Mouse (Mus musculus) heart, embryonic 14.5 days (tissue): Measurements from ENCODE around the gene Sv2c. TPM values are rescaled to one million over a fixed set of nuclear protein-coding genes. Genes with fewer than 3 reads are reported as not detected.

ENCODE experiments used
- ATAC-seq: fragments of 200-750 bp; cut with Nextera tagmentation; 2 replicates; pipeline ENCODE4 v1.8.0; 2017; ENCODE audit warnings: low read depth, moderate TSS enrichment; ENCODE audit not compliant: insufficient number of reproducible peaks, insufficient read depth, low FRiP score
- H3K27ac ChIP-seq, 2 experiments: fragments of 200-500 bp in 1 of 2; fragments of 300-500 bp in 1 of 2; sonication (generic) in 1 of 2; replicated peaks in 1 of 2; 2 replicates each; pipeline ENCODE4 v1.5.1; 2012 to 2014; ENCODE audit warnings: low read depth in 2 of 2, low read length in 2 of 2, control low read depth in 1 of 2, mild to moderate bottlenecking in 1 of 2, mixed read lengths in 1 of 2; ENCODE audit not compliant: control insufficient read depth in 1 of 2, insufficient read depth in 1 of 2
- H3K27me3 ChIP-seq: fragments of 300-500 bp; sonication (generic); 2 replicates; pipeline ENCODE4 v1.6.1; 2014; ENCODE audit warnings: mild to moderate bottlenecking, low read length, control low read depth; ENCODE audit not compliant: control insufficient read depth, insufficient read depth
- H3K36me3 ChIP-seq: fragments of 300-500 bp; sonication (generic); 2 replicates; pipeline ENCODE4 v1.6.1; 2014; ENCODE audit warnings: mild to moderate bottlenecking, control low read depth, low read length, mixed read lengths; ENCODE audit not compliant: control insufficient read depth, insufficient read depth
- H3K4me1 ChIP-seq, 2 experiments: fragments of 200-500 bp in 1 of 2; fragments of 300-500 bp in 1 of 2; sonication (generic) in 1 of 2; 2 replicates each; pipeline ENCODE4 v1.6.1; 2012 to 2014; ENCODE audit warnings: low read length in 2 of 2, control low read depth in 1 of 2, mixed read lengths in 1 of 2; ENCODE audit not compliant: control insufficient read depth in 2 of 2, insufficient read depth in 2 of 2
- H3K4me2 ChIP-seq: fragments of 300-500 bp; sonication (generic); 2 replicates; pipeline ENCODE4 v1.6.1; 2014; ENCODE audit warnings: mild to moderate bottlenecking, low read length
- H3K4me3 ChIP-seq, 2 experiments: fragments of 200-500 bp in 1 of 2; fragments of 300-500 bp in 1 of 2; sonication (generic) in 1 of 2; 2 replicates each; pipeline ENCODE4 v1.5.1; 2012 to 2014; ENCODE audit warnings: low read length in 2 of 2, mild to moderate bottlenecking in 2 of 2, control low read depth in 1 of 2, low read depth in 1 of 2, moderate library complexity in 1 of 2; ENCODE audit not compliant: control insufficient read depth in 1 of 2, insufficient read depth in 1 of 2
- H3K9ac ChIP-seq: fragments of 300-500 bp; sonication (generic); 2 replicates; pipeline ENCODE4 v1.6.1; 2014; ENCODE audit warnings: mild to moderate bottlenecking, low read length
- H3K9me3 ChIP-seq: fragments of 300-500 bp; sonication (generic); 2 replicates; pipeline ENCODE4 v1.6.1; 2016; ENCODE audit warnings: low read length, control low read depth; ENCODE audit not compliant: control insufficient read depth
- WGBS: fragments of 180-500 bp; shearing (Covaris S2); extraction: QIAGEN DNeasy Blood & Tissue Kit; methylation state at CpG from one replicate; pipeline ENCODE4 v1.1.7; 2014; 5-methylcytosine and 5-hydroxymethylcytosine counted together
- polyA plus RNA-seq: library from polyadenylated mRNA; unstranded; fragments of >200 nt; fragmentation: Nextera tagmentation; extraction: Ambion mirVana; gene quantifications from 2 replicates; pipeline ENCODE4 v1.2.1, GENCODE M21; 2014

Gene Sv2c
- polyA plus RNA-seq, 1 experiment from 2014 or later, result 1.4 TPM

DNA sequence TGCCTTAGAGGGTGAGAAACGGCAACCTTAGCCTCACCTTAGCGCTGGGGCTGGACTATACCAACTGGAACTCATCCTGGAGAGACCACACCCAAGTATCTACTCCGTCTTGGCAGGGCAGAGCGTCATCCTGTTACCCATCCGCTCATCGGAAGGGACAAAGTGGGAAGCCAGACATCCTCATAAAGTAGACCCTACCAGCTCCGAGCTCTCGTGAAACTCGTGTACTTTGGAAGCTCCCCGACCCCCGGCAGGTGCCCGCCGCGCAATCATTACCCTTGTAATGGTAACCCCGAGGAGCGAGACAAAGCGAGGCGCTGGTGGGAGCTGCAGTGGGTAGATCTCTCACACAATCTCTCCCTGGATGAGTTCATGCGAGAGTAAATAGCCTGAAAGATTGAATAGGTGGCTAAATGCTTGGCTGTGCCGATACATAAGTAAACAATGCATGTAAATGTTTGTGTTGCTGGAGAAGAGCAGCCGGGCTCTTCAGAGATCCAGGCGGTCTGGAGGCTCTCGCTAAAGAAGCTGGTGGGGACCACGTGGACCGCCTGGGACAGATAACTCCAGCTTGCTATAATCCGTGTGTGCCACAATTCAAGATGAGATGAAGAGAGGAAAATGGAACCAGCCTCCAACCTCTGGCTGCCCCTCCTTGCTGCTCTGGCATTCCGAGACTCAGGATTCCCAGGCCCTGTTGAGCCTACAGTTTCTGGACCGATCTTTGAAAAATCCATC is 1.2 kb upstream of the Sv2c start:
- WGBS, result 5% methylated on average over 28 of the region's 28 CpGs

DNA sequence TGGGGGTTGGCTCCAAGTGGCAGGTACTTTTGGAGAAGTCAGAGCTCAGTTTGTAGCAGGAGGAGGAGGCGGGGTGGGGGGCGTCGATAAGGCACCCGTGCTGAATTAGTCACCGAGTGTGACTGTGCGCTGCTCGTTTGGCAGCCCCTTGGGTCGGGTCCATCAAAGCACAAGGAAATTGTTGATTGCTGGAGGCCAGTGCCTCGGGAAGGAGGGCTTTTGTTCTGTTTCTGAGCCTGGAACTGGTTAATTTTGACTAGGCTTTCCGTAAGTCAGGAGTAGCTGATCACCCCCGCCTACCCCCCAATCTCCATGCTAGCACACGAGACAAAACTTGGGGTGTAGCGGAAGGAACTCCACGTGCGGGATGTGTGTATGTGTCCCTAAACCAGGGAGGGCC is 456 bp upstream of the Sv2c start:
- H3K4me2 ChIP-seq, result peak overlapping the region; percentile 95
- H3K4me3 ChIP-seq, result peak overlapping the region; percentile 35 to 51
- no peak overlapping the region for H3K27ac ChIP-seq
- WGBS, result 1% methylated on average over 15 of the region's 15 CpGs
- peaks cover 2 to 17% of the 10 kb centered on the region in 2 experiments; a peak in 2 of 4 replicates for H3K4me1 ChIP-seq
- peak overlapping the region; percentile 44; the same call in 1 of the 2 replicates for H3K9ac ChIP-seq
- no peak for ATAC-seq
- H3K36me3 ChIP-seq, result no peaks in the 10 kb centered on the region
- H3K27me3 ChIP-seq, result peaks cover 72% of the 10 kb centered on the region
- H3K9me3 ChIP-seq, result no peaks in the 10 kb centered on the region

More for the DNA sequence above, 1.2 kb upstream of the Sv2c start:
- no peak overlapping the region for H3K9ac ChIP-seq
- peaks cover 2 to 17% of the 10 kb centered on the region in 2 experiments; a peak in 2 of 4 replicates for H3K4me1 ChIP-seq
- no peaks in the 10 kb centered on the region for H3K36me3 ChIP-seq
- peak overlapping the region; percentile 95 for H3K4me2 ChIP-seq
- H3K27me3 ChIP-seq, result peaks cover 70% of the 10 kb centered on the region
- peak overlapping the region; percentile 35 to 51 for H3K4me3 ChIP-seq
- no peak overlapping the region for H3K27ac ChIP-seq
- ATAC-seq, result no peak; the same call in 1 of the 2 replicates
- no peaks in the 10 kb centered on the region for H3K9me3 ChIP-seq

DNA sequence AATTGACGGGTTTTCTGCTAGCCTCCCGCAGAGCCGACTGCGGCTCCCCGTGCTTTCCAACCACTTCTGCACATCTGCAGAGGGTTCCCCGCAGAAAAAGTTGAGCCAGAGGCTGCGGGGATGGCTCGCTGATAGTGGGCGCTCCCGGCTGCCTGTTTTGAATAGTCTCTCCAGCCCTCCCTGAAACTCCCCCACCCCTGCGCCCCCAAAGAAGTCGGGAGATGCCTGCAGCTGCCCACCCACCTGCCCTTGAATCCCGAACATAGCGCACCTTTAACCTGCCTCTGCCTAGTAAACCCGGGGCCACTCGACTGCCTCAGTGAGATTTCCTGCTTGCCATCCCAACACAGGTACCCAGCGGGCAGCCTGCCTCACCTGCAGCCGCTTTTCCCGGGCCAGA is 466 bp downstream of the Sv2c start:
- Histone ChIP-seq H3K27ac (no peak overlapping the region), H3K9me3 (no peaks in the 10 kb centered on the region), H3K27me3 (peaks cover 75% of the 10 kb centered on the region), H3K36me3 (no peaks in the 10 kb centered on the region), H3K4me3 (peak overlapping the region; percentile 35 to 51), H3K4me1 (peaks cover 2 to 17% of the 10 kb centered on the region in 2 experiments; a peak in 2 of 4 replicates), H3K9ac (peak overlapping the region; percentile 44; the same call in 1 of the 2 replicates), H3K4me2 (peak overlapping the region; percentile 95)
- WGBS, result under 1% methylated on average over 19 of the region's 19 CpGs
- no peak for ATAC-seq

DNA sequence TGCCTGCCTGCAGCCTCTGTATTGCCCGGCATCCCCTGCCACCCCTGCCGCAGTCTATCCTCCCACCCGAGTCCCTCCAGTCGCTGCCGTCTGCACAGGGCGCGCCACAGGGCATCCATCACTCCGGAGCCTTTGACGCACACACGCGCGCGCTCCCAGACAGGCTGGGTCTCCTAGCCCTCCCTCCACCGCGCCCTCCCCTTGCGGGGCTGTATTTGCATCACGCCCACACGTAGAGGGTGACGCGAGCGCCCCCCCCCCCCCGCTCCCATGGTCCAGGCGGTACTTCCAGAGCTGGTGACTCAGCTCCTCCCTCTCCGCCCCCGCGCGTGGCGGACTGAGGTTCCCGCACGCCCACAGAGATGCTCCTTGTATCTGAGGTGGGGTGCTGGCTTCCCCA is 1.3 kb downstream of the Sv2c start:
- WGBS, result under 1% methylated on average over 26 of the region's 30 CpGs
- Histone ChIP-seq H3K9me3 (no peaks in the 10 kb centered on the region), H3K9ac (0 out of 2 replicates have a peak overlapping the region, but pooled peaks have one; percentile 25), H3K27ac (no peak overlapping the region), H3K27me3 (peaks cover 75% of the 10 kb centered on the region), H3K4me1 (peaks cover 2 to 17% of the 10 kb centered on the region in 2 experiments; a peak in 2 of 4 replicates), H3K4me2 (peak overlapping the region; percentile 95), H3K4me3 (peak overlapping the region; percentile 33 to 51), H3K36me3 (no peaks in the 10 kb centered on the region)
- no peak for ATAC-seq

DNA sequence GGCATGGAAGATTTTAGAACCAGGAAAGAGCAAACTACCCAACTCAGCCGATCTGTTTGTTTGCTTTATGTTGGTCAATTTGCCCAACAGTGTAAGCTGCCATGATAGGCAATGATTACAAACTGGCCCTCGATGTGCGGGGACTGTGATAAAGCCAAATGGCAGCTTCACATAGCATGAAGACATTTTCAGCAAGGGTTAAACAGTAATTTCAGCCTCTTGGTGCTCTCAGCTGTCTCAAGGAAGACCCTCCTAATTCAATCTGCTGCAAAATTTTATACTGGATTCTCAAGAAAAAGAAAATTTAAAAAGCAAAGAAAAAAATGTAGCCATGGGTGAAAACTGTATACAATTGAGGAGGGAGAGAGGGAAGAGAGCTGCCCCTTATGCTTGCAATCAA is 3.3 kb downstream of the Sv2c start:
- 66% methylated on average over 3 of the region's 3 CpGs for WGBS
- Histone ChIP-seq H3K9ac (no peak overlapping the region), H3K36me3 (no peaks in the 10 kb centered on the region), H3K4me1 (peaks cover 2 to 17% of the 10 kb centered on the region in 2 experiments; a peak in 2 of 4 replicates), H3K4me3 (no peak overlapping the region), H3K4me2 (no peak overlapping the region), H3K27ac (no peak overlapping the region), H3K27me3 (peaks cover 61% of the 10 kb centered on the region), H3K9me3 (no peaks in the 10 kb centered on the region)
- ATAC-seq, result no peak

DNA sequence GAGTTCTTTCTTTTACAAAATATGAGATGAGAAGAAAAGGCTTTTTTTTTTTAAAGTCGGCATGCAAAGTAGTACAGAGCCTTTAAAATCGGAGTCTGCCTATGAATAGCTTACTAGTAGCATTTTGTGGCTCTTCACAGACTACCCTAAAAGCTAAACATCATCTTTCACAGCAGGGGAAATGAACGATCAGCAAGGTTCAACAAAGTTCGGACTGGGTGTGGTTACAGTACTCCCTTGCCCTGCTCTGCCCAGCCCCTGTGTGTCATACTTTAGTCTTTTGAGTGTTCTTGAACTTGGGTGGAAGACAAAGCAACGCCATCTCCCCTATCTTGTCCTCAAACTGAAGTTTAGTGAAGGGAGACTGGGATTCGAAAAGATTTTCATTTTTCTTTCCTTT is 5.7 kb downstream of the Sv2c start:
- Histone ChIP-seq H3K4me1 (peaks cover 0 to 4% of the 10 kb centered on the region in 2 experiments; a peak in 2 of 4 replicates), H3K27me3 (peaks cover 37% of the 10 kb centered on the region), H3K9ac (no peak overlapping the region), H3K36me3 (no peaks in the 10 kb centered on the region), H3K9me3 (no peaks in the 10 kb centered on the region), H3K27ac (no peak overlapping the region), H3K4me2 (no peak overlapping the region), H3K4me3 (no peak overlapping the region)
- no peak for ATAC-seq
- WGBS, result 73% methylated on average over 6 of the region's 6 CpGs

DNA sequence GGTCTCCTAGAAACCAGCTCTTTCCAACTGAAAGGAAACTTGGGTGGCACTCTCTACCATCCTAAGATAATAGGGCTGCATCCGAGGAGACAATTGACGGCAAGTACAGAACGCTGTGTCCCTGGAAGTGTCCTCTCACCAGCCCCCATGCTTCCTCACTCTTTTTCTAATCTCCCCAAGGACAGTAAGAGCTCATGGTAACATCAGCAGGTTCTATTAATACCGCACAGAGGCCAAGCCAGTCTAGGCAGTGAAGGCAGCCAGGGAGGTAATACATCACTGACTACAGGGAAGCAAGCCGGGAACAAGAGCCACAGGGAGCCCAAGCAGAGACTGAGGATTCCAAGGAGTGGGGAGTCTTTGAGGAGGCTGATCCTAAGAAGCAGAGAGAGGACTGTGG is 7.4 kb downstream of the Sv2c start:
- no peak overlapping the region for H3K9ac ChIP-seq
- H3K27ac ChIP-seq, result no peak overlapping the region
- 33% methylated on average over 5 of the region's 5 CpGs for WGBS
- peaks cover 20% of the 10 kb centered on the region for H3K27me3 ChIP-seq
- no peak for ATAC-seq
- no peaks in the 10 kb centered on the region for H3K36me3 ChIP-seq
- H3K4me3 ChIP-seq, result no peak overlapping the region
- no peaks in the 10 kb centered on the region for H3K9me3 ChIP-seq
- H3K4me2 ChIP-seq, result no peak overlapping the region
- no peaks in the 10 kb centered on the region; a peak in 1 of 4 replicates for H3K4me1 ChIP-seq
